Mouse (Mus musculus): ENCODE data around the gene Snx33. TPM values are rescaled to one million over a fixed set of nuclear protein-coding genes. Genes with fewer than 3 reads are reported as not detected.

Snx33 gene
- polyA plus RNA-seq, 1 experiment from 2014 or later = 2.2 TPM

- no peak for ATAC-seq
- H3K4me3 ChIP-seq (replicated peaks; ENCODE audit: low read length) = no peak overlapping the region
- no peak overlapping the region for H3K27ac ChIP-seq (ENCODE audit: low read length)
- no peaks in the 10 kb centered on the region for H3K4me1 ChIP-seq (replicated peaks; ENCODE audit: control insufficient read depth, insufficient read depth, low read length)
- no peak overlapping the region for H3K9ac ChIP-seq (replicated peaks; ENCODE audit: low read depth, low read length)
- WGBS = 78% methylated on average over 11 of the region's 11 CpGs
- no peaks in the 10 kb centered on the region for H3K36me3 ChIP-seq (ENCODE audit: control insufficient read depth, insufficient read depth)
- H3K9me3 ChIP-seq (ENCODE audit: control insufficient read depth, low read length) = no peaks in the 10 kb centered on the region
- H3K27me3 ChIP-seq (replicated peaks; ENCODE audit: control insufficient read depth, insufficient read depth, low read length) = no peaks in the 10 kb centered on the region
- no peak overlapping the region for H3K4me2 ChIP-seq (ENCODE audit: low read length)
Measured at GRCm38 (mm10) chr9:56899409-56899808, 28.8 kb downstream of the Snx33 start.

DNA sequence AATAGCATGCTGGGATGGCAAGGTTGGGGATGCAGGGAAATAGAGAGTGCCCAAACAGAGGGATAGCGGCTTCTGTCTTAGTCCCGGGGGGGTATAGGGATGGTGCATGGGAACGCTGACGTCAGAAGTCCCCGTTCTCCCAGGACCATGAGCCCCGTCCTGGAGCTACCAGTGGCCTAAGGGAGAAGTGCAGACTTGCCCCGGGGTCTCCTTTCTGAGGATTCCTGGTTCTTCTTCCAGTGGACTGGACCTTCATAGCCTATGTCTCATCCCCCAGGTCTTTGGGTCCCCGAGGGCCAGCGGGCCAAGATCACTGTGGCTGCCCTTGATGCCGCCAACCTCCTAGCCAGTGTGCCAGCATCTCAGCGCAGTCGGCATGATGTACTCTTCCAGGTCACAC lies 31.4 kb downstream of the Snx33 start:
- no peaks in the 10 kb centered on the region for H3K36me3 ChIP-seq (ENCODE audit: control insufficient read depth, insufficient read depth)
- ATAC-seq = no peak
- no peak overlapping the region for H3K4me2 ChIP-seq (ENCODE audit: low read length)
- H3K27me3 ChIP-seq (replicated peaks; ENCODE audit: control insufficient read depth, insufficient read depth, low read length) = no peaks in the 10 kb centered on the region
- H3K4me1 ChIP-seq (replicated peaks; ENCODE audit: control insufficient read depth, insufficient read depth, low read length) = 0 out of 2 replicates have a peak, but pooled peaks cover under 1% of the 10 kb centered on the region
- WGBS = 89% methylated on average over 12 of the region's 12 CpGs
- H3K4me3 ChIP-seq (replicated peaks; ENCODE audit: low read length) = no peak overlapping the region
- no peak overlapping the region for H3K27ac ChIP-seq (ENCODE audit: low read length)
- H3K9me3 ChIP-seq (ENCODE audit: control insufficient read depth, low read length) = no peaks in the 10 kb centered on the region
- H3K9ac ChIP-seq (replicated peaks; ENCODE audit: low read depth, low read length) = no peak overlapping the region

GRCm38 (mm10) chr9:56894006-56894405 lies 34.2 kb downstream of the Snx33 start:
- no peak overlapping the region for H3K4me2 ChIP-seq (ENCODE audit: low read length)
- no peak overlapping the region for H3K27ac ChIP-seq (ENCODE audit: low read length)
- no peaks in the 10 kb centered on the region for H3K36me3 ChIP-seq (ENCODE audit: control insufficient read depth, insufficient read depth)
- no peak overlapping the region for H3K9ac ChIP-seq (replicated peaks; ENCODE audit: low read depth, low read length)
- 10% methylated on average over 3 of the region's 3 CpGs for WGBS
- no peaks in the 10 kb centered on the region for H3K27me3 ChIP-seq (replicated peaks; ENCODE audit: control insufficient read depth, insufficient read depth, low read length)
- H3K9me3 ChIP-seq (ENCODE audit: control insufficient read depth, low read length) = no peaks in the 10 kb centered on the region
- H3K4me3 ChIP-seq (replicated peaks; ENCODE audit: low read length) = no peak overlapping the region
- peaks cover 7% of the 10 kb centered on the region for H3K4me1 ChIP-seq (replicated peaks; ENCODE audit: control insufficient read depth, insufficient read depth, low read length)
- no peak for ATAC-seq

DNA sequence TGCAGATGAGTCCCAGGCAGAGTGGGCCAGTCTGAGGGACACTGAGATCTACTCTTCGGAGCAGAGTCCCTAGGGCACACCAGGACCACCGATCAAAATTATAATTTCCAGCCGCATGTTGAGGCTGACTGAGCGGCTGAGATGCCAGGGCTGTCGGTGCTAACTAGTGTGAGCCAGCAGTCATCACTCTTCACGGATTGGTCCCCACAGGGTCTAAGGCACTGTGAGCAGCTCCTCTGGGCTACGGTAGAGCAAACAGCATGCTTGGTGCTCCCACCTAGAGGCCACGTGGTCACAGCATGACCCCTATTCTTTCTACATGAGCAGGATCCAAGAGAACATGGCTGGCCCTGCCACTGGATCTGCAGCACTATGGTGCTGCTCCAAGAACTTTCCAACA lies 34.9 kb downstream of the Snx33 start:
- 63% methylated on average over 8 of the region's 8 CpGs for WGBS
- Histone ChIP-seq H3K36me3 (ENCODE audit: control insufficient read depth, insufficient read depth) (no peaks in the 10 kb centered on the region), H3K27me3 (replicated peaks; ENCODE audit: control insufficient read depth, insufficient read depth, low read length) (no peaks in the 10 kb centered on the region), H3K9ac (replicated peaks; ENCODE audit: low read depth, low read length) (no peak overlapping the region), H3K27ac (ENCODE audit: low read length) (no peak overlapping the region), H3K4me1 (replicated peaks; ENCODE audit: control insufficient read depth, insufficient read depth, low read length) (peaks cover 7% of the 10 kb centered on the region), H3K4me2 (ENCODE audit: low read length) (no peak overlapping the region), H3K9me3 (ENCODE audit: control insufficient read depth, low read length) (no peaks in the 10 kb centered on the region), H3K4me3 (replicated peaks; ENCODE audit: low read length) (no peak overlapping the region)
- ATAC-seq = no peak

DNA sequence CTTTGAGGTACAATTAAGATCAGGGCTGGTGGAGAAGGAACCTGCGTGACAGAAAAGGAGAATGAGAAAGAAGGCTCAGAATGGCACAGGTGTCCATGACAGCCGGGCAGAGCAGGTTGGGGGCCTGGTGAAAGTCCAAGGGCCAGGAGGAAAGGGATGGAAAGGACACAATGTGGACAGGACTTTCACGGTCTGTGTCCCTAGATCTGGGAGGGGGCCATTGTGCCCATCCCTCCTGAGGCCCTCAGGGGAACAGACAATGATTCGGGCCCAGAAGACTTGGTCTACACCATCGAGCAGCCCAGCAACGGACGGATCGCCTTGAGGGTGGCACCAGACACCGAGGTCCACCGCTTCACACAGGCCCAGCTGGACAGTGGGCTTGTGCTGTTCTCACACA lies 36.1 kb downstream of the Snx33 start:
- Histone ChIP-seq H3K9me3 (ENCODE audit: control insufficient read depth, low read length) (no peaks in the 10 kb centered on the region), H3K4me2 (ENCODE audit: low read length) (no peak overlapping the region), H3K4me1 (replicated peaks; ENCODE audit: control insufficient read depth, insufficient read depth, low read length) (peaks cover 7% of the 10 kb centered on the region), H3K27ac (ENCODE audit: low read length) (no peak overlapping the region), H3K36me3 (ENCODE audit: control insufficient read depth, insufficient read depth) (no peaks in the 10 kb centered on the region), H3K4me3 (replicated peaks; ENCODE audit: low read length) (no peak overlapping the region), H3K27me3 (replicated peaks; ENCODE audit: control insufficient read depth, insufficient read depth, low read length) (no peaks in the 10 kb centered on the region), H3K9ac (replicated peaks; ENCODE audit: low read depth, low read length) (no peak overlapping the region)
- ATAC-seq = no peak
- WGBS = 91% methylated on average over 10 of the region's 10 CpGs

GRCm38 (mm10) chr9:56891517-56892011 lies 36.6 kb downstream of the Snx33 start:
- Histone ChIP-seq H3K27me3 (replicated peaks; ENCODE audit: control insufficient read depth, insufficient read depth, low read length) (no peaks in the 10 kb centered on the region), H3K4me1 (replicated peaks; ENCODE audit: control insufficient read depth, insufficient read depth, low read length) (peaks cover 7% of the 10 kb centered on the region), H3K36me3 (ENCODE audit: control insufficient read depth, insufficient read depth) (no peaks in the 10 kb centered on the region), H3K9me3 (ENCODE audit: control insufficient read depth, low read length) (no peaks in the 10 kb centered on the region), H3K9ac (replicated peaks; ENCODE audit: low read depth, low read length) (no peak overlapping the region; the same call in 1 of the 2 replicates), H3K4me3 (replicated peaks; ENCODE audit: low read length) (no peak overlapping the region), H3K4me2 (ENCODE audit: low read length) (peak overlapping the region; percentile 35; the same call in 1 of the 2 replicates), H3K27ac (ENCODE audit: low read length) (no peak overlapping the region)
- WGBS = 30% methylated on average over 12 of the region's 12 CpGs
- peak; percentile 49 for ATAC-seq

GRCm38 (mm10) chr9:56890522-56891250 lies 37.5 kb downstream of the Snx33 start:
- WGBS = 72% methylated on average over 11 of the region's 11 CpGs
- H3K27me3 ChIP-seq (replicated peaks; ENCODE audit: control insufficient read depth, insufficient read depth, low read length) = no peaks in the 10 kb centered on the region
- H3K4me1 ChIP-seq (replicated peaks; ENCODE audit: control insufficient read depth, insufficient read depth, low read length) = peaks cover 7% of the 10 kb centered on the region
- H3K27ac ChIP-seq (ENCODE audit: low read length) = no peak overlapping the region
- H3K9me3 ChIP-seq (ENCODE audit: control insufficient read depth, low read length) = no peaks in the 10 kb centered on the region
- ATAC-seq = no peak
- H3K36me3 ChIP-seq (ENCODE audit: control insufficient read depth, insufficient read depth) = no peaks in the 10 kb centered on the region
- no peak overlapping the region for H3K4me3 ChIP-seq (replicated peaks; ENCODE audit: low read length)
- no peak overlapping the region; the same call in 1 of the 2 replicates for H3K9ac ChIP-seq (replicated peaks; ENCODE audit: low read depth, low read length)
- no peak overlapping the region; the same call in 1 of the 2 replicates for H3K4me2 ChIP-seq (ENCODE audit: low read length)

GRCm38 (mm10) chr9:56889817-56890216 lies 38.4 kb downstream of the Snx33 start:
- WGBS = 6% methylated on average over 14 of the region's 14 CpGs
- no peaks in the 10 kb centered on the region for H3K9me3 ChIP-seq (ENCODE audit: control insufficient read depth, low read length)
- H3K4me3 ChIP-seq (replicated peaks; ENCODE audit: low read length) = peak overlapping the region; percentile 36
- ATAC-seq = peak; percentile 77
- H3K4me2 ChIP-seq (ENCODE audit: low read length) = peak overlapping the region; percentile 67
- no peak overlapping the region for H3K27ac ChIP-seq (ENCODE audit: low read length)
- H3K9ac ChIP-seq (replicated peaks; ENCODE audit: low read depth, low read length) = peak overlapping the region; percentile 59
- peaks cover 7% of the 10 kb centered on the region for H3K4me1 ChIP-seq (replicated peaks; ENCODE audit: control insufficient read depth, insufficient read depth, low read length)
- H3K36me3 ChIP-seq (ENCODE audit: control insufficient read depth, insufficient read depth) = no peaks in the 10 kb centered on the region
- no peaks in the 10 kb centered on the region for H3K27me3 ChIP-seq (replicated peaks; ENCODE audit: control insufficient read depth, insufficient read depth, low read length)

DNA sequence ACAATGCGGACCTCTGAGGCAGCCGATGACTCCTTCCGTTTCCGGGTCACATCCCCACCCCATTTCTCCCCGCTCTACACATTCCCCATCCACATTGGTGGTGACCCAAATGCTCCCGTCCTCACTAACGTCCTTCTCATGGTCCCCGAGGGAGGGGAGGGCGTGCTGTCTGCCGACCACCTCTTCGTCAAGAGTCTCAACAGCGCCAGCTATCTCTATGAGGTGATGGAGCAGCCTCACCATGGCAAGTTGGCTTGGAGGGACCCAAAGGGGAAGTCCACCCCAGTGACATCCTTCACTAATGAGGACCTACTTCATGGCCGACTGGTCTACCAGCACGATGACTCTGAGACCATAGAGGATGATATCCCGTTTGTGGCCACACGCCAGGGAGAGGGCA lies 40.6 kb downstream of the Snx33 start:
- Histone ChIP-seq H3K9ac (replicated peaks; ENCODE audit: low read depth, low read length) (no peak overlapping the region), H3K27me3 (replicated peaks; ENCODE audit: control insufficient read depth, insufficient read depth, low read length) (no peaks in the 10 kb centered on the region), H3K4me2 (ENCODE audit: low read length) (no peak overlapping the region), H3K9me3 (ENCODE audit: control insufficient read depth, low read length) (no peaks in the 10 kb centered on the region), H3K4me1 (replicated peaks; ENCODE audit: control insufficient read depth, insufficient read depth, low read length) (peaks cover 7% of the 10 kb centered on the region), H3K36me3 (ENCODE audit: control insufficient read depth, insufficient read depth) (no peaks in the 10 kb centered on the region), H3K27ac (ENCODE audit: low read length) (no peak overlapping the region), H3K4me3 (replicated peaks; ENCODE audit: low read length) (no peak overlapping the region)
- no peak for ATAC-seq
- WGBS = 92% methylated on average over 16 of the region's 16 CpGs

Data from forebrain, embryonic 16.5 days (tissue).